Mouse (Mus musculus) liver, adult 2 months (tissue): ENCODE results near the gene Xylt1.

Source experiments
- CTCF ChIP-seq: fragments of 200-500 bp; IDR thresholded peaks from 2 replicates; pipeline ENCODE4 v1.5.1; 2011; ENCODE audit warnings: low read depth, low read length, control low read depth
- POLR2A ChIP-seq: fragments of 200-500 bp; IDR thresholded peaks from 2 replicates; pipeline ENCODE4 v1.6.1; 2011; ENCODE audit warnings: low read length, control low read depth; ENCODE audit not compliant: insufficient read depth; ENCODE audit errors: extremely low read depth

DNA sequence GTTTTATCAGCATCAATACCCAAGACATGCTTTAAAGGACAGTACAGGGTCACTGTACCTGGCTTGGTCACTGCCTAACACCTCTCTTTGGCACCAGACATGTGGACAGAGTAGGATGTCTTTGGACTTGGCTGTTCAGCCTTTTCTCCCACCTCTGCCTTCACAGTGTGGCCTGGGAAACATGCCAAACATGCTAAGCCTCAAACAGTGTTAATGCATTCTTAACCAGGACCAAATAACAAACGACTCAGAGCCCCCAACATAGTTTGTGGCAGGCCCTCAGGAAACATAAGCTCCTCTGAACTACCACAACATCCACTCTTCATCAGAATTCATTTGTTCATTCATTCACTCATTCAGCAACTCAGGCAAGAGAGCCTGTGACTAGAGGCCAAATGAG is 207.6 kb downstream of the Xylt1 start:
- no peak for TF ChIP-seq CTCF
- TF ChIP-seq POLR2A, result no peak
